Mouse (Mus musculus): ENCODE measurements around the gene Slc30a4.

Slc30a4 gene

GRCm38 (mm10) chr2:122675126-122675525, 27.3 kb downstream of the Slc30a4 start:
- DNase-seq = no peak

GRCm38 (mm10) chr2:122672841-122673240, 29.6 kb downstream of the Slc30a4 start:
- DNase-seq = no peak

- DNase-seq = no peak
These were observed 30.7 kb downstream of the Slc30a4 start for GRCm38 (mm10) chr2:122671714-122672113.

GRCm38 (mm10) chr2:122667856-122668255, 34.6 kb downstream of the Slc30a4 start:
- DNase-seq = peak; percentile 11 to 45

- DNase-seq = peak; percentile 44 to 75
These were observed 36.2 kb downstream of the Slc30a4 start for GRCm38 (mm10) chr2:122665973-122666875.

- no peak for DNase-seq
These were observed 37.0 kb downstream of the Slc30a4 start for GRCm38 (mm10) chr2:122665253-122665972.

GRCm38 (mm10) chr2:122659825-122660224, 42.6 kb downstream of the Slc30a4 start:
- DNase-seq = no peak

GRCm38 (mm10) chr2:122657707-122658524, 44.5 kb downstream of the Slc30a4 start:
- DNase-seq = no peak

GRCm38 (mm10) chr2:122656767-122657166, 45.7 kb downstream of the Slc30a4 start:
- no peak for DNase-seq

- DNase-seq = no peak
These were observed 46.4 kb downstream of the Slc30a4 start for GRCm38 (mm10) chr2:122656052-122656451.

GRCm38 (mm10) chr2:122652096-122653084, 50.1 kb downstream of the Slc30a4 start:
- no peak for DNase-seq

- no peak for DNase-seq
These were observed 63.8 kb downstream of the Slc30a4 start for GRCm38 (mm10) chr2:122638673-122639072.

GRCm38 (mm10) chr2:122638029-122638428, 64.4 kb downstream of the Slc30a4 start:
- DNase-seq = no peak

GRCm38 (mm10) chr2:122637526-122637997, 64.9 kb downstream of the Slc30a4 start:
- DNase-seq = peak; percentile 81 to 91

- no peak for DNase-seq
These were observed 65.8 kb downstream of the Slc30a4 start, which contains the start of gene AA467197 for GRCm38 (mm10) chr2:122636686-122637085. AA467197 (plus strand) TSS chr2:122636986.
